Comparison of ENCODE assay signal across 11 mouse cellular contexts in genomic region chr9:36944843-36945242, GRCm38 (mm10).
A peak's percentile ranks its signal among the peaks of the same experiment; 100 is the strongest.
DNase-seq lines count a peak whose midpoint lies in the region; ATAC-seq and TF ChIP-seq lines count a peak whose summit lies in the region.
"Had no signal": no experiment of that assay in that cellular context is flagged by ENCODE, and none has a peak within 500 bp of the region (broad histone marks: within the 10 kb centered on the region; RNA-seq: fewer than 3 reads in every experiment).

No protein-coding gene starts in this region.

- peaks cover 3% of the 10 kb centered on the region; the same call in 1 of the 2 replicates for H3K4me1 ChIP-seq in heart, postnatal 0 days (ENCODE audit: control insufficient read depth, insufficient read depth)
- 0 out of 2 replicates have a peak, but pooled peaks cover 2% of the 10 kb centered on the region for H3K4me1 ChIP-seq in heart, embryonic 11.5 days (ENCODE audit: control insufficient read depth, insufficient read depth, low read length)
- H3K4me1 ChIP-seq: liver, embryonic 15.5 days had no signal

- TF ChIP-seq CTCF in heart, postnatal 0 days (IDR thresholded peaks at IDR 0.05; ENCODE audit: low read depth): no peak

- no peaks in the 10 kb centered on the region for H3K9me3 ChIP-seq in heart, postnatal 0 days (replicated peaks; ENCODE audit: control insufficient read depth, low read length)
- H3K9me3 ChIP-seq in heart, embryonic 11.5 days (replicated peaks; ENCODE audit: control insufficient read depth, low read length): no peaks in the 10 kb centered on the region
- H3K9me3 ChIP-seq: G1E; liver, embryonic 15.5 days had no signal

- no peak overlapping the region for H3K27ac ChIP-seq in heart, postnatal 0 days (ENCODE audit: low read depth)
- H3K27ac ChIP-seq in heart, embryonic 11.5 days (ENCODE audit: low read depth, low read length): no peak overlapping the region
- H3K27ac ChIP-seq: liver, embryonic 15.5 days had no signal

- H3K27me3 ChIP-seq in heart, postnatal 0 days (ENCODE audit: control insufficient read depth, insufficient read depth, low read length): no peaks in the 10 kb centered on the region
- H3K27me3 ChIP-seq in heart, embryonic 11.5 days (ENCODE audit: control insufficient read depth, insufficient read depth, low read length): 0 out of 2 replicates have a peak, but pooled peaks cover 2% of the 10 kb centered on the region
- H3K27me3 ChIP-seq: liver, embryonic 15.5 days had no signal

- WGBS in heart, postnatal 0 days: 29% methylated on average over 7 of the region's 7 CpGs
- WGBS in heart, embryonic 11.5 days (ENCODE audit: insufficient replicate concordance): 33% methylated on average over 7 of the region's 7 CpGs

- no peak for DNase-seq in heart, postnatal 0 days (ENCODE audit: low spot score)
- DNase-seq in cerebellum, adult 9-11 months: peak; percentile 58
- peak; percentile 64 to 89 for DNase-seq in frontal cortex, postnatal 14 days (ENCODE audit: low spot score in 2 of 2)
- DNase-seq in right cerebral cortex, adult 18-20 months: peak; percentile 94
- DNase-seq in lung, adult 18-20 months: no peak
- no peak for DNase-seq in lung, postnatal 25 days (ENCODE audit: low spot score)
- DNase-seq: kidney, postnatal 10 days had no signal

- ATAC-seq in heart, postnatal 0 days (ENCODE audit: insufficient read depth, low read depth): no peak
- no peak for ATAC-seq in heart, embryonic 11.5 days (replicated peaks; ENCODE audit: insufficient number of reproducible peaks, low FRiP score, low TSS enrichment)

- 0 out of 2 replicates have a peak overlapping the region, but pooled peaks have one; percentile 14 for H3K4me2 ChIP-seq in heart, postnatal 0 days (ENCODE audit: low read depth, low read length)
- H3K4me2 ChIP-seq in heart, embryonic 11.5 days: no peak overlapping the region
- H3K4me2 ChIP-seq: liver, embryonic 15.5 days; midbrain, embryonic 11.5 days had no signal

- TF ChIP-seq EP300 in heart, postnatal 0 days (IDR thresholded peaks at IDR 0.05; ENCODE audit: low read depth): no peak

- H3K9ac ChIP-seq in heart, postnatal 0 days (replicated peaks; ENCODE audit: low read depth, low read length): no peak overlapping the region
- H3K9ac ChIP-seq in heart, embryonic 11.5 days (ENCODE audit: low read depth, low read length): no peak overlapping the region
- H3K9ac ChIP-seq: liver, embryonic 15.5 days had no signal

- no peak overlapping the region for H3K4me3 ChIP-seq in heart, postnatal 0 days (ENCODE audit: low read depth, low read length)
- no peak overlapping the region for H3K4me3 ChIP-seq in heart, embryonic 11.5 days (ENCODE audit: low read depth, low read length)
- H3K4me3 ChIP-seq: liver, embryonic 15.5 days had no signal

- no peaks in the 10 kb centered on the region for H3K36me3 ChIP-seq in heart, postnatal 0 days (replicated peaks; ENCODE audit: control insufficient read depth, insufficient read depth, low read length)
- no peaks in the 10 kb centered on the region for H3K36me3 ChIP-seq in heart, embryonic 11.5 days (ENCODE audit: control insufficient read depth, insufficient read depth, low read length)
- H3K36me3 ChIP-seq: G1E; liver, embryonic 15.5 days had no signal

Comparison
In these comparisons a context has a peak if more than half of its experiments do, and no peak if none do; other contexts are left out.
1. DNase-seq: peak in cerebellum, adult 9-11 months (single experiment), frontal cortex, postnatal 14 days (2 of 2) and right cerebral cortex, adult 18-20 months (single experiment); none in heart, postnatal 0 days (single experiment), lung, adult 18-20 months (0 of 2) and lung, postnatal 25 days (single experiment).